Mouse (Mus musculus) gastrocnemius, adult 18-20 months (tissue): ENCODE results near the gene Fermt3. TPM values are rescaled to one million over a fixed set of nuclear protein-coding genes. Genes with fewer than 3 reads are reported as not detected.
"Not testable (repeated sequence)": the region's sequence is repeated elsewhere in the genome, so short reads cannot be mapped to it uniquely, and the experiment has no call there.

Experiments
- DNase-seq: peaks from one replicate; pipeline ENCODE4 v3.0.0; 2021; ENCODE audit warnings: low spot score
- total RNA-seq, 2 experiments: library from RNA; stranded (reverse); gene quantifications; 2 replicates each; pipeline ENCODE4 v1.2.3; 2021

Fermt3 gene
- total RNA-seq, 2 experiments from 2014 or later, result 0.64 to 0.93 TPM

- DNase-seq, result not testable (repeated sequence)
These were observed 28.1 kb downstream of the Fermt3 start for GRCm38 (mm10) chr19:6991166-6991565.

GRCm38 (mm10) chr19:6990712-6991111 lies 28.6 kb downstream of the Fermt3 start:
- no peak for DNase-seq

- no peak for DNase-seq
These were observed 30.0 kb downstream of the Fermt3 start for GRCm38 (mm10) chr19:6989251-6989650.

GRCm38 (mm10) chr19:6987904-6988285 lies 31.4 kb downstream of the Fermt3 start:
- no peak for DNase-seq

- peak; percentile 62 for DNase-seq
These were observed 32.0 kb downstream of the Fermt3 start, which contains the start of gene Vegfb for GRCm38 (mm10) chr19:6987061-6987903. TSS of gene Vegfb (minus strand) at chr19:6987651.

GRCm38 (mm10) chr19:6985951-6986708 lies 33.1 kb downstream of the Fermt3 start:
- DNase-seq, result no peak

GRCm38 (mm10) chr19:6985300-6985699 lies 34.0 kb downstream of the Fermt3 start:
- DNase-seq, result no peak

- no peak for DNase-seq
These were observed 35.6 kb downstream of the Fermt3 start for GRCm38 (mm10) chr19:6983621-6984020.

- DNase-seq, result no peak
These were observed 37.8 kb downstream of the Fermt3 start for GRCm38 (mm10) chr19:6981465-6981864.

- DNase-seq, result peak; percentile 99
These were observed 38.7 kb downstream of the Fermt3 start, which contains the start of gene Fkbp2 for GRCm38 (mm10) chr19:6980381-6981093. TSS of gene Fkbp2 (minus strand) at chr19:6980501.

GRCm38 (mm10) chr19:6979486-6980380 lies 39.5 kb downstream of the Fermt3 start:
- peak; percentile 100 for DNase-seq

- no peak for DNase-seq
These were observed 40.2 kb downstream of the Fermt3 start for GRCm38 (mm10) chr19:6979001-6979479.

GRCm38 (mm10) chr19:6978639-6978974 lies 40.7 kb downstream of the Fermt3 start:
- no peak for DNase-seq

GRCm38 (mm10) chr19:6977759-6978638 lies 41.3 kb downstream of the Fermt3 start:
- DNase-seq, result no peak

- DNase-seq, result peak; percentile 89
These were observed 43.4 kb downstream of the Fermt3 start, which contains the start of gene Plcb3 for GRCm38 (mm10) chr19:6975537-6976521. TSS of gene Plcb3 (minus strand) at chr19:6976470.

- DNase-seq, result peak; percentile 80
These were observed 44.8 kb downstream of the Fermt3 start, which contains the start of gene Ppp1r14b for GRCm38 (mm10) chr19:6974211-6975205. TSS of gene Ppp1r14b (plus strand) at chr19:6974968.
